Mouse (Mus musculus): ENCODE measurements at regions not wholly inside any gene's neighbourhood (a gene's known extent, or its start where the extent isn't known, plus 50 kb on each side); places are given as distances from the start of the nearest gene placed in this dataset.

DNA sequence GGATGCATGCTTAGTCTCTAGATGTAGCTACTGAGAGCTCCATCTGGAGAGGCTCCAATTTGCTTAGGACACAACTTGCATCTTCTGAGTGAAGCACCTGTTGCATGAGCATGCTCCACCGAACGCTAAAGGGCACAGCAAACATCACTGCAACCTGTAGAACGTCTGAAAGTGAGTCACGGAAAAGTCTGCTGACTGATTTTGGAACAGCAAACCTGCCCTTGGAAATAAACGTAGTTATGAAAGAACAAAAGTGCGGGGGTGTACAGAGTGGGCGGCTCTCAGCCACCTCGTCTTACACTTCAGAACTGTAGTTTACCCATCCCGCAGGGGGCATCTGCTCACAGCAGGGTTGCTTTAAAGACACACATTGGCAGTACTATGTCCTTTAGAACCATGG is 97.0 kb upstream of the Rxylt1 start:
- DNase-seq (ENCODE audit: low spot score) = no peak

DNA sequence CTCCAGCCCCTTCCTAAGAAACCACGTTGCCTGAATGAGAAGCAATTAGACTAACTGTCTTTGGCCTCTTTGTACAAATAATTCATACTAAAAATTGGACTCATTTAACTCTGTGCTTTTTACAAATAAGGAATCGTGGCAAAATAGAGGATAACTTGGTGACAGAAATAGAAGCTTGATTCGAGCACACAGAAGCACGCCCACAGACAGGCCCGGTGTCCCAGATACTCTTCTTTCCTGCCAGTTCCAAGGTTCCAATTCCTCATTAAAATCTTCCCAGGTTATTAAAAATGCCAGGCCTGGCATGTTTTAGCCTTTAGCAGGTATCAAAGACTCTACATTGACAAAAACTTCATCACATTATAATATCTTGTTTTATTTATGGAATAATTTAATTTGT is 96.2 kb upstream of the Rxylt1 start:
- DNase-seq (ENCODE audit: low spot score) = no peak

DNA sequence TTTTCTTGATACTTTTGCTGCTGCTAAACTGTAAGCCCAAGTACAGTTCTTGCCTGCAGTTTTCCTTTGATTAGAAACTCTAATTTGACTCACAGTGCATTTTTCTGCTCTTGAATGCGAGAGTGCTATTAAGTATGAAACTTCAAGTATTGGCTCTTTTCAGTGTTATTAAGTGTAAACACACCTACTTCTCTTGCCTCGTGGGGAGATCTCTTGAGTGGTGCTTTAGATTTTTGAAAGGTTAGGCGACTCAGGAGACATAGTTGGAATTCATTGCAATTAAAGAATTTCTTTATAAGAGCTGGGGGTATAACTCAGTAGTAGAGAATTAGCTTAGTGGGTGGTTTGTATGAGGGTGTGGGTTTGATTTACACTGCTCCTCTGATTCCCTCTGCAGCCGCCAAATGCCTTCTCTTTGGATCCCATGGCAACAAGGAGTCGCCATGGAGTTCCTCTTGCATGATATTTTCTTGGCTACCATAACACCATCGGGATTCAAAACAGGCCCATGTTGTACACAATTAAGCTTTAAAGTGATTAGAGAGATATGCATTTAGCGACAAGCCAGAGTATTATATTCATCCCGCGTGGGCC is 88.1 kb upstream of the Rxylt1 start:
- no peak for DNase-seq (ENCODE audit: low spot score)

DNA sequence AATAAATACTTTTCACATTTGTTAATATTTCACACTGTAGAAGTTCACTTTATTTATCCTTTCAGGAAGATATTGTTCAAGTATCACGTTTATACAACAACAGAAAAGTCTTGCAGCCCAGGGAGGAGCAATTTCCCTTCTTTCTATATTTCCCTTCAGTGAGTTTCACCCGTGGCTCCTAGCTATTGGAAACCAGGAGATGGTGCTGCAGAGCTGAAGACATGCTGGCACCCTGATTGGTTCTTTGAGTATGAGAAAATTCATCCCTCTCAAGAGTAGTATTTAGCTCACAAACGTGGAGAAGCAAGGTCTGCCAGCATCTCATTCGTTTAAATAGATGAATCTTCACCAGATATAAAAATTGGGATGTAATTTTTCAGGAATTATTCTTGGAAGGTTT is 85.9 kb upstream of the Rxylt1 start:
- DNase-seq (ENCODE audit: low spot score) = peak; percentile 14

DNA sequence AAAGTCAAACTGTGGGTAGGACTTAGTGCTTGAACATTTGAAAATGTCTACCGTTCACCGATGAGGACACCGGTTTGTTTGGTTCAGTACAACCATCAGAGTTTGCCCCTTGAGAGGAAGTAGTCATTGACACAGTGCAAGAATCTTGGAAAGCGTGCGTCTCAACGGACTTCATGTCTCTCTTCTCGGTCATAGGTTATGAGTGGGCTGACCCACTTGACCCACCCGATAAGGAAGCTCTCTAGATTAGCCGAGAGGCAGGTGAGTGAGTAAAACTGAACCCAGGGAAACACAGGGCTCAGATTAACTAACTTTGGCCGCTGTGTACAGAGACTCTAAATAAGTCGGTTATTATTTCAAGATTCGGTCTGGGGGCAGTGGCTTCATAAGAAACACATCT is 51.9 kb upstream of the Rxylt1 start:
- DNase-seq (ENCODE audit: low spot score) = no peak

DNA sequence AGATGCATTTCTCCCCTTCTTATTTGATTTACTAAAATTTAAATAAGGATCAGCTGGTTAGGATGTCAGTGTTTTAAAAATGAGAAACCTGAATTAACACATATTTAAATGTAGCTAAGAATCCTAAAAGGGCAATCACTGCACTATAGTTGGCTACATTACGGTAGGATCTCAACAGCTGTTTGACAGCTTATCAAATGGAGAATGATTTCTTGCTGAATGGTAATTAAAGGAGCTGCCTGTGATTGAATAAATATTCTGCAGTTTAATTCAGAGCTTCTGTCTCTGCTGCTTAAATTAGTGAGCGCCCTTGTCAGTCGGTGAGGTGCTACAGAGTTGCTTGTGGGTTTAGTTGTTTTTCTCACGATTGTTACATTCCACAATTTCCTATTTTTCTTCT is 51.4 kb upstream of the Rxylt1 start:
- no peak for DNase-seq (ENCODE audit: low spot score)

Measured in ovary, postnatal 36 days (tissue).